Mouse (Mus musculus): ENCODE results near the gene N4bp2l2.
A peak's percentile ranks its signal among the peaks of the same experiment; 100 is the strongest.

N4bp2l2 gene

DNA sequence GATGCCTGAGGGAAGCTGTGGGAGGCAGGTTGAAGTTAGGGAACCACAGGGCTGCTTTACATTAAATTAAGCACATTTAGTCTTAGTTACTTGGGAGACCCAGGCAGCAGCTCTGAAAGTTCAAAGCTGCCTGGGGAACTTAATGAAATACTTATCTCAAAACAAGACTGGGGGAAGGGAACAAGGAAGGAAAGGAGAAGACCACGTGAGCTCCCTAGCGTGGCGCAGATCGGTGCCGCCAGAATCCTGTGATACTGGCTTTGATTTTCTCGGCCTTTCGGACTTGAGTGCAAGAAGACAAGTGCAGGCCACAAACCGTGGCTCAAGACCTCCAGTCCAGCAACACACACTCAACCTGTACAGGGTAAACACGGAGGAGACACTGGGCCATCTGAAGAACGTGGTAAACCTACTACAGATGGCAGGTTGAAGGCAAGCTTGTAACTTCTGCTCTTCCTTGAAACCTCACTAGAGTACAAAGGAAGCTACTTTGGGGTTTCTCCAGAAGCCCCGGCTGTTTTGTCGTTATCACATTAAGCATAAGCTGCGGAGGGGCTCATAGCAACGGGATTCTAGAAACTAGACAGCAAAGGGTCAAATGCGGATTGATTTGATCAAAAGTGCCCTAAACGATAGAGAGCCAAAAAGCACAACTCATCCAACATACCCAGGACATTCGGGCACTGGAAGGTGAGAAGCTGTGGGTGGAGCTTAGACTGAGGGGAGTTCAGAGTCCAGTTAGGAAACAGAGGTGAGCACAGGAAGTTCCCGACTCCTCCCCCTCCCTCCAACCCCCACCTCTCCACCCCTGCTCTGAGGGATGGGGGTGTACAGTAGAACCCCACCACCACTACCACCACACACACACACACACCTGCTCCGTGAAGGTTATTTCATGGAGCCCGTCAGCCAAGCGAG is 67.5 kb downstream of the N4bp2l2 start:
- DNase-seq (ENCODE audit: low spot score in 2 of 2) = no peak

DNA sequence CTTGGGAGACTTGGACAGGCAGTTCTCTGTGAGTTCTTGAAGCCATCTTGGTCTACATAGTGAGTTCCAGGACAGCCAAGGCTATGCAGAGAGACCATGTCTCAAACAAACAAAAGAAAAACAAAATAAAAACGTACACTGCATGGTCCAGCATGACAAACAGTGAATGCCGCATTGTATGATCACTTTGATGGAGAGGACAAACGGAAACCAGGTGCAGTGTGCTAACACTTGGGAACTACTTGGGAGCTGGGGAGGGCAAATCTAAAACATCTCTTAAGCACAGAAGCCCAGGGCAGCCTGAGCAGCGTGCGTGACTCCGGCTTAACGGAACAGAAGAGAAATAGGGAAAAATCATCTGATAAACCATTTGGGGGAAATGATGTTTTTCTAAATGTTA is 68.9 kb downstream of the N4bp2l2 start, which contains the start of gene N4bp2l1:
Gene N4bp2l1 (minus strand): TSS at position 101 of the 400 bp plus-strand sequence.
- no peak for DNase-seq (ENCODE audit: low spot score in 2 of 2)

DNA sequence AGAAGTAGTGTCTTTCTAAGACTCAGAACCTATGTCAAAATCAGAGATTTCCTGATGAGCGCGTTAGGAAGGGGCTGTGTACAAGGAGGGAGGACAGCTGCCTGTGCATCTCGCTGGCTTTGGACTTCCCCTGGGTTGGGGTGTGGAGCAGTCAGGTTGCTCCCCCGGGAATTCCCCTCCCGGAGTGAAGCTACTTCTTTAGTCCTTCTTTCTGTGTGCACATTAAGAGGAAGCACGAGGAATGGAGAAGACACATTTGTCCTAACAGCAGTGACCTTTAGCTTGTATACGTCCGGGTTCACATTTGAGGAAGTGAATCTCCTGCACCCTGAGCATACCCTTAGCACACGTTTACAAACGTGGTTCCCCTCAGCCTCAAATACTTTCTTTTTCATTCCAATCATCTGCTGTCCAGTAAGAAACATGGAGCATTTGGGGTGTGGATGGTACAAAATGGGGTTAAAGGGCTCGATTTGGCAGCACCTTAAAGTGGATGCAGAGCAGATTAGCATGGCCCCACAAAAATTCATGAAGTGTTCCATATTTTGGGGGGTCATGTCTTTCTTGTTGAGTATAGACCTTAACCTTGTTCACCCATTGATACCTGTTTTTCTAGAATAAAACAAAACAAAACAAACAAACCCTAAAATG is 70.5 kb downstream of the N4bp2l2 start:
- DNase-seq (ENCODE audit: low spot score in 2 of 2) = no peak

DNA sequence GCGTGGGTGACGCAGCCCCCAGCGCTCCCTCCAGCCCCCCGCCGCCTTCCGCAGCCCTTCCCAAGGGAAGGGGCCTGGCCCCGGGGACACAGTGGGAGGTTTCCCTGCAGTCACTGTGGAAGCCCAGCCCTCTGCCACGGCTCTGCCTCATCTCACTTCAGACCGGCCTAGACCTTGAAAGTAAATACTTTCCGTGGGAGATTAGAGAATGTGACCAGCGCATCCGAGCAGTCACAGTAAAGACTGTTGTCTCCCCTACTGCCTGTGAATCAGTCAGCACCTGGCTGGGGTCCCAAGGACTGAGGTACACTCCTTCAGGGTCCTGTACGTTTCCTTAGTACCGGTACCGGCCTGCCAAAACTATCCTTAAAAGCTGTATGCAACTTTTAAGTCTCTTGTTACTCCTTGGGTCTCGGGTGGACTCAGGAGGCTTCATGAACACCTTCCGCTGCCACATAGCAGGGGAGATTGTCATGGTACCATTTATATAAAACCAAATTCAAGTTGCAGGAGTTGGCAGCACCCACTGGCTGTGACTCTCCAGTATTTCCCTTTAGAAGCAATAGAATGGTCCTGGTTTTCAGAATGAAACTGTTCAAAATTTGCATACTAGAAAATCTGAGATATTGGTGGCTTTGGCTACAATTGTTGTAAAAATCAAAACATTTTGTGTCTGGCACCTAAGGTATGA is 71.2 kb downstream of the N4bp2l2 start:
- DNase-seq (ENCODE audit: low spot score in 2 of 2) = peak in 1 of 2 experiments; percentile 23

DNA sequence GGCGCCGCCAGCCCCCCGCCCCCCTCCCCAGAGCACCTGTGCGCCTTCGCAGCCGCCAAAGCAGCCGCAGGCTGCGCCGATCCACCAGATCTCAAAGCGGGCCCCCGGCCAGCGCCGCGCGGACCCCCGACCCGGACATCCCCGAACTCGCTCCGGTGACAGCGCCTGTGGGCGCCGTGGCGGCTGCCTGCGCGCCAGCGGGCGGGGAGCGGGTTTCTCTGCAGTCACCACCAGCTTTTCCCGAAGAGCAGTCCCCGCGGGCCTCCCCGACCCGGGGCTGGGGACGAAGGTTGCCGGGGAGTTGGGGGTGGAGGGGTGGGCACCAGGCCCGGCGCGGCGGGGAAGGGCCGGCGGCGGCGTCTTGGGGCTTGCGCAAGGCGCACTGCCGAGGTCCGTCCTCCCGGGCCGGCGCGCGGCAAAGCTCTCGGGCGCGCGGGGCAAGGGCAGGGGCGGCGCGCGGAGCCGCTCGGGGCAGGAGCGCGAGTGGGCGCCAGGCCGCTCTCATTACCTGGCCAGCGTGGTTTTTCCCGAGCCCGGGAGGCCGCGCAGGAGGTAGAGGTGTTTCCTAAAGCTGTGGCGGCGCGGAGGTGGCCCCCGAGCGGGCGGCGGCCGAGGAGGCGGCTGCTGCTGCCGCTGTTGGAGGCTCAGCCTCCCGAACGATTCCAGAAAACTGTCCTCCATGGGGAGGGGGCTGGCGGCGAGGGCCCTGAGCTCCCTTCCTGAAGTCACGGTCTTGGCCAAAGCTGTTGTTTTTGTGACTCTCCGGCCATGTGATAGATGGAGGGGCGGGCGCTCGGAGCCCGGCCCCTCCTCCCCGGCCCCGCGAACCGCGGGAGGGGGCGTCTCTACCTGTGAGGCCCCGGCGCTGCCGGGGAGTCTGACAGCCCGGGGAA is 72.0 kb downstream of the N4bp2l2 start:
- DNase-seq (ENCODE audit: low spot score in 2 of 2) = peak in 1 of 2 experiments; percentile 45

DNA sequence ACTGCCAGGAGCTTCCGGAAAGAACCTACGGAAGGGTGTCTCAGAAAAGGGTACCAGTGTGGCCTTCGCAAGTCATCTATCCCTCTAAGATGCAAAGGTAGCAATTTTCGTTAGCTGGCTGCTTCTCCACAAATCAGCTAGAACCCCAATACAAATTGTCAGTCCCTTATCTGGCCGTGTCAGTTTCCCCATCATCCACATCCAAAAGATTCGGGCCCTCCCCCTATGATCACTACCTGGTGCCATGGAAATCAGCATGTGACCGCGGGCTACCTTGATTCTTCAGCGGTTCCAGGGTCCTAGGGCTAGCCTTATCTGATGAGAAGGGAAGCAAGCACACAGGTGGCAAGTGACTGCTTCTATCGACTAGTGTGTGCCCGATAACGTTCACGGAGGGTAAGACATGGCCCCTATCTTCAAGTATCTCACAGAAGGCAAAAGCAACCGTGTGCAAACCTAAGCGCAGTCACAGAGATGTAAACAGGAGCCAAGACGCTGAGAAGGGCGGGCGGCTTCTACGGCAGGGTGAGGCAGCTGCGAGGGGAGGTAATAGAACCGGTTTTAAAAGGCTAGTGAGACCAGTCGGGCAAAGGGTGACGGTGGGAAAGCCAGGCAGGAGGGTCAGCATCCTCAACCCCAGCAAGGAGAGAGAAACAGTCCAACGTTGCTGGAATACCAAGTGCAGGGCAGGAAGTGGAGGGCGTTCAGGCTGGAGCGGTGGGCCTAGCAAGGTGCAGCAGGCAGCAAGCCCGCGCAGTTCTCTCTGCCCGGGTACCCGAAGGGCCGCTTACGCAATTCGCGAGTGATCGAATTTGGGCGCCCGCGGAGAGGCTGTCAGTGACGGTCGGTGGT is 72.9 kb downstream of the N4bp2l2 start:
- peak in 1 of 2 experiments; percentile 37 for DNase-seq (ENCODE audit: low spot score in 2 of 2)

DNA sequence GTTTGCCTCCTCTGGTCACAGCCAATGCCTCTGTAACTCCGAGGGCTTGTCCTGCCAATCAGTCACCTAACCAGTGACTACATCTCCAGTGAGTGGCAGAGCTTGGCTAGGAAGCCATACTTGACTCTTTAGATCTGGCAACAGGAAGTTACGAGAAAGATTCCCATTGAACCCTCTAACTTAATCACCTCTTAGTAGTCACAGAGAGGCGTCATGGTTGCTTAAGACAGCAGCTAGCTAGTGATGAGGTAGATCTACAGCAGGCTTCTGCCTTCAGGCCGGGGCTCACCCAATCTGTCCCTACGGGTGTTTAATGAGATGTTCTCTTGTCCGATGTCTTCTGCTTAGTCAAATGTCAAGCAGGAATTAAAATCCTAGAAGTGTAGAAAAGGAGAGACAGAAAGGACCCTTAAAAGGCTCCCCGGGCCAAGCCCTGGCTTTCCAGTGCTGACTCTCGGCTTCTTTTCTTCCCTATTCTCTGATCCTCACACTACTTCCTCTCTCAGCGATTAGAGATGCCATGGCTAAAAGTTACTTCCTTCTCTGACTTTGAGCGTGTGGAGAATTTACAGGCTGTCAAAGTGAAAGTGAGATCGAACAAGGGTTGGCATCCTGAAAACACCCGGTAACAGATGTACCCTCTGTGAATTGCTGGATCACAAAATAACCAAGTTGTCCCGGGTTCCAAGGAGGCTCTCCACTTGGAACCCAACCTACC is 73.6 kb downstream of the N4bp2l2 start:
- no peak for DNase-seq (ENCODE audit: low spot score in 2 of 2)

DNA sequence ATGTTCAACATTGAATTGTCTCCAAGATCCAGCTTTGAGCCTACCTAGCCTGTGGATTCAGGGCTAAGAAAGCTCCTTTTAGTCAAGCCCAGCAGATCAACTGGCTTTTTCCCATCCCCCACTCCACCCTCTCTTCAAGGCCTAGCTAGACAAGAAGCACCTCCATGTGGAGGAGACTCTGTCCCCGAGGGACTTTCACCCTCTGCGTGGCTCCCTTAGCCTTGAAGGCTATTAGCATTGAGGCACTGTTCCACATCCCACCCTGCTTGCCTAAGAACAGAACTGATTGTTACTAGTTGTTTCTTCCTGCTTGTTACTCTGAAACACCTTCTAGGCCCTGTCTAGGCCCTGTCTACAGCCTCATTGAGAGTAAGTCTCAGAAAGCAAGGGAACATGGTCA is 76.0 kb downstream of the N4bp2l2 start:
- no peak for DNase-seq (ENCODE audit: low spot score in 2 of 2)

DNA sequence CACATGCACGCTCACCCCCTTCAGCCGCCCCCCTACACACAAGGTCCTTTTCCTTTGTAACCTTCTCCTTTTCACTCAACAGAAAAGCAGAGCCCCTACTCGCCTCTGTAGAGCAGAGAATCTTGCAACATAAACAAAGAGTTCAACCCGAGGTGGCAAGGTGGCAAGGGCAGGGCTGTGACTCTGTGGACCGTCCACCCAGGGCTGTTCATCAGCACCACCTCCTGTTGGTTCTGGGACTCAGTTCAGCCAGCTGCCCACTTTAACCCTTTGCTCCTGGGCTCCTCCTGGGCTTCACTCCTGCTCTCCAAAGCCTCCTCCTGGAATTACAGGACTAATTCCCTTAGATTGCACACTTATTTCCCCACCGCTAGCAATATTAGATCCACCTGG is 81.7 kb downstream of the N4bp2l2 start:
- DNase-seq (ENCODE audit: low spot score in 2 of 2) = no peak

DNA sequence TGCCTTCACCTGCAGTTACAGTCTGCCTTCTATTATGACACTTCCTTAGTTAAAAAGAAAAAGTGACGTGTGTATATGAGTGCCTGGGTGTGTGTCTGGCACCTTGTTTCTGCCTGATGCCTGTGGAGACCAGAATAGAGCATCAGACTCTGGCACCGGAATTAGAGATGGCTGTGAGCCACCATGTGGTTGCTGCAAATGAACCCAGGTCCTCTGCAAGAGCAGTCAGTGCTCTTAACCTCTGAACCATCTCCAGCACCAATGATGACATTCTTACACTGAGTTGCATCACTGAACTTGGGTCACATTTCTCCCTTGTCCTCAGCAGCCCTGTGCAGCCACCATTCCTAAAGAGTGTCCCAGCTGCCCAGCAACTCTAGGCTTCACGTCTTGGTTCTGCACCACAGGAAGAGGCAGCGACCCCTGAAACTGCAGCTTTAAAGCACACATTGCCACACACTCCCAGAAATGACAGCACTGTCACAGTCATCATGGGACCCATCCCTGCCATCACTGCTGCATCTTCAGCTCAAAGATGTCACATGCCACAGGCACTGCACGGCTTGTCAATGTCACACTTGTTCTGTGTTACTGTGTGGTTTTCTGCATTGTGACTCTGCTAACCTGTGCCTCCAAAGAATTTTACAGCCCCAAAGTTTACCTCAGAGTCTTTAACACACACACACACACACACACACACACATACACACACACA is 82.2 kb downstream of the N4bp2l2 start:
- no peak for DNase-seq (ENCODE audit: low spot score in 2 of 2)

DNA sequence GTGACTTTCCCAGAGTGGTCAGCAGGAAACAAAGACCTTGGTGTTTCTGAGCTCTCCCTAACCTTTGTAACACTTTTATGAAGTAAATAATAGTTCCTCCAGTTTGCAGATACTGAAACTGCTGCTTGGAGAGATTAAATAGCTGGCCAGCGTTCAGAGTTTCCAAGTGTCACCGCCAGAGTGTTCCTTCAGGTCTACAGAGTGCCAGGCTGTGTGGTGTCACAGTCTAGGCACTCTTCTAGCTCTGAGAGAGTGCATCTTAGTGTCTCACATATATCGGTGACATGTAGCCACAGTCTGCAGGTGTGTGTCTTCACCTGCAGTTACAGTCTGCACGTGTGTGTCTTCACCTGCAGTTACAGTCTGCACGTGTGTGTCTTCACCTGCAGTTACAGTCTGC is 82.8 kb downstream of the N4bp2l2 start:
- DNase-seq (ENCODE audit: low spot score in 2 of 2) = no peak

DNA sequence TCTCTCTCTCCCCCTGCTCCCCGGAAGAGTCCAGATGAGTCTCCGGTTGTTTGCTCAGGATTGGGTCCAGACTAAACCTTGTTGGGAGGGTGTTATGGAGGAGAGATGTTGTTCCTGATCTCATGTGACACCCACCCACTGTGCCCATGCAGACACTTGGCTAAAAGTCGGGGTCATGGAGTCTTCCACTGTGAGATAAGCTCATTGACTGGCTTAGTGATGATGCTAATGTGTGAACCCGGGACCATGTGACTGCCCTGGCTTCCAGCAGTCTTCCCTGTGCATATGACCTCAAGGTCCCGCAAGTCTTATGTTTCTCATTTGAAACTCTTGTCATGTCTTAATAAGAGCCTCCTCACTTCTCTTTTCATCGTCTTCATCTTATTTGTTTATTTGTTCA is 84.8 kb downstream of the N4bp2l2 start:
- no peak for DNase-seq (ENCODE audit: low spot score in 2 of 2)

DNA sequence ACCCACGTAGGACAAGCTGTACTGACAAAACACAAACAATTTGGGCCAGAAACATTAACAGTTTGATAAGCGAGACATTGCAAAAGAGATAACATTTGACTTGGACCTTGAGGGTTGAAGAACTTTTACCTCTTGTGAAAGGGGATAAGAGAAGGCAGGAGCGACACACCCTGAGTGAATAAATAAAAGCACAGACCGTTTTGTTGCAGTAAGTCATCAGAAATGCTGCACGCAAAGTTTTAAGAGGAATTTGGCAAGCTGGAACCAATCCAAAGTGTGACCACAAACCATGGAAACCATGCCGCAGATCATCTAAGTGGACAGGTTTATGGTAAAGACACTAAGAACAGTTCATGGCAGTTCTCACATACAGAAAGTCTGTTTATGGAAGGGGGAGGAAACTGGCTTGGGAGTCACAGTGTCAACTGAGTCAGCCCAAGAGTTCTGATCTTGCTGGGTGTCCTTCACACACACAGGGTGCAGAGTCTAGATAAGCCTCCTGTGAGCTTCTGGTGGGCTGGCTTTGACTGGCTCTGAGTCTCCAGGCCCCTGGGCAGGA is 87.3 kb downstream of the N4bp2l2 start:
- DNase-seq (ENCODE audit: low spot score in 2 of 2) = no peak

DNA sequence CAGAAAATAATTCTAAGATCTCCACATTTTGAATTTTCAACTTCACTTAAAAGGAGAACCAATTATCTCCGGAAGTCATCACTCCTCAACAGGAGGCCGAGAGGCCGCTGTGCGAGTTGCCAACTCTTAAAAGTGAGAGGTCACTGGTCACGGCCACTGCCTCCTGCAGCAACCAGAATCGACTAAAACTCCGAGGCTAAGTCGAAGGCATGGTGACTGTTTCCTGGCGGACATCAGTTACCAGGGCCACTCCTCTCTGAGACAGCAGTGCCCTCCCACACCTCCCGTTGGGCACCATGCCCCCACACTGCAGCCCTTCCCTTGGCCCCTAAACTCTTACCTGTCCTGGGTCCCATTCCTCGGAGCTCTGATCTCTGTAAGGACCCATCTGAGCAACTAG is 89.2 kb downstream of the N4bp2l2 start:
- no peak for DNase-seq (ENCODE audit: low spot score in 2 of 2)

DNA sequence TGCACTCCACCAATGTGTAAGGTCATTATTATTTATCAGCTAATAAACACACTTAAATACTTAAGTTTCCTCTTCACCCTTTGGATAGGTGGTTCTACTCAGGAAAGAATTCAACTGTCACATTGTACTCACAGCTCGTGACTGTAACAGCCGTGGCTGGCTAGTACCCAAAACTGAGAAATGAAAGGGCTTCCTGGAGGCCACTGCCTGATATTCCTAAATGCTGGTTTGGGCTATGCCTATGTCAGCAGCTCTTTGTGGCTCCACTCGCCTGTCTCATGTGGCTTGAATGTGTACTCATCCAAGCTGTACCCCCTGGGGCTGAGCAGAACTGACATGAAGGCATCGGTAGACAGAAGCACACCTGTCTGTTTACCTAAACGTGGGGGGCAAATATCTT is 91.1 kb downstream of the N4bp2l2 start:
- no peak for DNase-seq (ENCODE audit: low spot score in 2 of 2)

DNA sequence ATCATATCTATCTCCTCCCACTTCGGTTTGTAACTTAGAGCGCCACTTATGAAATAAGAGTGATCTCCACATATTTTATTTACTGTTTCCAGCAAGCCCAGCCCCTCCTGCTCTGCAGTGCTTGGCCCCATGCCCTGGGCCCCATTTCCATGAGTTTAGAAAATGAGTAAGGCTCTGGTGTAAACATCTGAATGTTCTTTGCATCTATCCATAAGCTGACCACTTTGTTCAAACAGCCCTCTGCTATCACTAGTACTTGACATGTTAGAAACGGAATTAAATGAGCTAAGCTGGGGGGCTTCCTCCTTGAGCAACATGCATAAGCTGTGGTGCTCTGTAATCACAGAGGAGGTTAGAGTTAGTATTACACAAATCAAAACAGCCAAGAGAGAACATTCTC is 91.6 kb downstream of the N4bp2l2 start:
- no peak for DNase-seq (ENCODE audit: low spot score in 2 of 2)

DNA sequence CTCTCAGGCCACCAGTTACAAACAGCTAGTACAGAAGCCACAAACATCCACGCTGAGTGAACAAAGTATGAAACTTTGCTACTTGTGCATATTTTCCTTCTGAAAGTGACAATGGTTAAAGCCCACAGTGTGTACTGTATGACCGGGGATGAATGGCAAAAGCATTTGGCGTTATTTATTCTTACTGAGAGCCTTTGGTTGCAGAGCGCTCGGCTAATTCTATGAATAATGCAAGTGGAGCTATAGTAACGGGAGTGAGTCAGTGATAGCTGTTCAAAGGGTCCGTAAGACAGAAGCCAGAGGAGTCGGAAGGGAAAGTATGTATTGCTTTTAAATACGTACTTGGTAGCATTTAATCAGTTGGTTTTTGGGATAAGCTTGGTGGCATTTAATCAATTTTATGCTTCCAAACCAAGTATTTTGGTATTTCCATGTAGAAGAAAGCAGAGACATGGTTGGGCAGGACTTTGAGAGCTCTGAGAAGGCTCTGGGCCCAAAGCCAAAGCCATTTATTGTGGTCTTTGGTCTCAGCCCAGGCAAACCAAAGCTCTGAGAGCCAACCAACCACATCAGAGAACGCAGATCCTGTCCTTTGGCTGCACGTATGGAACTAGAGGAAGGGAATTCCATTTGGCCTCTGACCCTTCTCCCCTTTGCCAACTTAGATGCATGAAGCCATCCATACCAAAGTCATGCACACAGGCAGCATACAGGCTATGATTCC is 95.3 kb downstream of the N4bp2l2 start:
- no peak for DNase-seq (ENCODE audit: low spot score in 2 of 2)

DNA sequence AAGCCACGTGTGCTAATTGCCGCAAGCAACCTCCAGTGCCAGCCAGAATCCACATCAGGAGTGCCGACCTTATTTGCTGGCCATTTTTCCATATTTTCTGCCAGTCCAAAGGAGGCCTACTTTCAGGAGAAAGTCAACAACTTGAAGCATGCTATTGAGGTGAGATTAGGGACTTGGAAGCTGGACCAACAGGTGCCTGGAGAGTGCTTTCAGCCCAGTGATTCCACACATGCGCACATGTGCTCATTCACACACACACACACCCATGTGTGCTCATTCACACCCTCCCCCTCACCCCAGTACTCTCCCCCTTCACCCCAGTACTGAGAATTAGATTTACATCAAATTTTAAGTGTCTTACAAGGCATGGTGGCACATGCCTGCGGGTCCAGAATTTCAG is 99.0 kb downstream of the N4bp2l2 start:
- DNase-seq (ENCODE audit: low spot score in 2 of 2) = no peak
